Mouse (Mus musculus) layer of hippocampus, postnatal 14 days (tissue): ENCODE measurements at regions not wholly inside any gene's neighbourhood (a gene's known extent, or its start where the extent isn't known, plus 50 kb on each side); places are given as distances from the start of the nearest gene placed in this dataset.
A peak's percentile ranks its signal among the peaks of the same experiment; 100 is the strongest.
"Not testable (repeated sequence)": the region's sequence is repeated elsewhere in the genome, so short reads cannot be mapped to it uniquely, and the experiment has no call there.

Experiments used
- DNase-seq, 2 experiments: peaks; one replicate each; pipeline ENCODE4 v3.0.0; 2021 to 2022; ENCODE audit warnings: low spot score in 2 of 2, mixed read lengths in 1 of 2

GRCm38 (mm10) chr10:96685991-96686601, 69.3 kb downstream of the Btg1 start:
- DNase-seq, result no peak

- peak; percentile 6 to 24 for DNase-seq
Measured at GRCm38 (mm10) chr10:96686659-96687440, 70.0 kb downstream of the Btg1 start.

GRCm38 (mm10) chr10:96687441-96687772, 70.6 kb downstream of the Btg1 start:
- DNase-seq, result no peak

- no peak for DNase-seq
Measured at GRCm38 (mm10) chr10:96689976-96690867, 73.4 kb downstream of the Btg1 start.

- peak in 1 of 2 experiments; percentile 34 for DNase-seq
Measured at GRCm38 (mm10) chr10:96690868-96691302, 74.1 kb downstream of the Btg1 start.

- no peak for DNase-seq
Measured at GRCm38 (mm10) chr10:96691319-96691870, 74.6 kb downstream of the Btg1 start.

GRCm38 (mm10) chr10:96692821-96693220, 76.0 kb downstream of the Btg1 start:
- no peak for DNase-seq

GRCm38 (mm10) chr10:96693766-96694165, 77.0 kb downstream of the Btg1 start:
- DNase-seq, result no peak

GRCm38 (mm10) chr10:96696571-96696970, 79.8 kb downstream of the Btg1 start:
- DNase-seq, result no peak

GRCm38 (mm10) chr10:96697781-96698180, 81.0 kb downstream of the Btg1 start:
- no peak for DNase-seq

GRCm38 (mm10) chr10:96706656-96707055, 89.8 kb downstream of the Btg1 start:
- no peak for DNase-seq

- no peak for DNase-seq
Measured at GRCm38 (mm10) chr10:96708471-96708870, 91.7 kb downstream of the Btg1 start.

- DNase-seq, result no peak
Measured at GRCm38 (mm10) chr10:96709698-96710356, 93.0 kb downstream of the Btg1 start.

GRCm38 (mm10) chr10:96711993-96712392, 95.2 kb downstream of the Btg1 start:
- DNase-seq, result no peak

GRCm38 (mm10) chr10:96714702-96715101, 97.9 kb downstream of the Btg1 start:
- no peak for DNase-seq

GRCm38 (mm10) chr10:96717281-96717680, 100.5 kb downstream of the Btg1 start:
- DNase-seq, result no peak

GRCm38 (mm10) chr10:96718706-96719105, 101.9 kb downstream of the Btg1 start:
- not testable (repeated sequence) for DNase-seq

- peak; percentile 37 to 58 for DNase-seq
Measured at GRCm38 (mm10) chr10:96720281-96720711, 103.5 kb downstream of the Btg1 start.

- no peak for DNase-seq
Measured at GRCm38 (mm10) chr10:96720956-96721688, 104.3 kb downstream of the Btg1 start.

GRCm38 (mm10) chr10:96722491-96722890, 105.7 kb downstream of the Btg1 start:
- DNase-seq, result peak in 1 of 2 experiments; percentile 28
